Mouse (Mus musculus) liver, embryonic 14.5 days (tissue): ENCODE measurements around the gene Skint8.

Experiments used
- CTCF ChIP-seq: IDR thresholded peaks from 2 replicates; pipeline ENCODE4 v1.5.1; 2016; ENCODE audit warnings: antibody characterized with exemption, low read depth, control low read depth
- EP300 ChIP-seq: IDR thresholded peaks from 2 replicates; pipeline ENCODE4 v1.6.1; 2016; ENCODE audit warnings: antibody characterized with exemption, low read depth

- TF ChIP-seq CTCF, result no peak
- TF ChIP-seq EP300, result no peak
These were observed 16.4 kb upstream of the Skint8 start, which contains the start of gene Slc5a9 for GRCm38 (mm10) chr4:111902775-111903174.
